Mouse (Mus musculus): Measurements from ENCODE around the gene Asap2. TPM values are rescaled to one million over a fixed set of nuclear protein-coding genes. Genes with fewer than 3 reads are reported as not detected.

Asap2 gene
- total RNA-seq, 2 experiments from 2014 or later, result 35.4 to 43.7 TPM

- DNase-seq (ENCODE audit: low spot score in 2 of 2), result peak; percentile 30 to 67
- intact Hi-C loops (cut with DNase I), result no loop called here
These were observed 239.0 kb downstream of the Asap2 start for GRCm38 (mm10) chr12:21229076-21229918.

- DNase-seq (ENCODE audit: low spot score in 2 of 2), result no peak
- intact Hi-C loops (cut with DNase I), result no loop called here
These were observed 243.5 kb downstream of the Asap2 start for GRCm38 (mm10) chr12:21233727-21234126.

- DNase-seq (ENCODE audit: low spot score in 2 of 2), result no peak
- intact Hi-C loops (cut with DNase I), result no loop called here
These were observed 244.3 kb downstream of the Asap2 start for GRCm38 (mm10) chr12:21234560-21234959.

GRCm38 (mm10) chr12:21241965-21242364 lies 251.7 kb downstream of the Asap2 start:
- DNase-seq (ENCODE audit: low spot score in 2 of 2), result no peak
- intact Hi-C loops (cut with DNase I), result no loop called here

- intact Hi-C loops (cut with DNase I), result no loop called here
- no peak for DNase-seq (ENCODE audit: low spot score in 2 of 2)
These were observed 254.2 kb downstream of the Asap2 start for GRCm38 (mm10) chr12:21244375-21244960.

GRCm38 (mm10) chr12:21247711-21248392 lies 257.6 kb downstream of the Asap2 start:
- DNase-seq (ENCODE audit: low spot score in 2 of 2), result no peak
- intact Hi-C loops (cut with DNase I), result no loop called here

- peak; percentile 26 to 33 for DNase-seq (ENCODE audit: low spot score in 2 of 2)
- intact Hi-C loops (cut with DNase I), result loop anchor here (5.0 kb wide), 1 partner anchor 333 kb away; no protein-coding TSS in a partner anchor
These were observed 270.4 kb downstream of the Asap2 start for GRCm38 (mm10) chr12:21260494-21261256.

GRCm38 (mm10) chr12:21261521-21261920 lies 271.3 kb downstream of the Asap2 start:
- no peak for DNase-seq (ENCODE audit: low spot score in 2 of 2)
- intact Hi-C loops (cut with DNase I), result loop anchor here (5.0 kb wide), 1 partner anchor 334 kb away; no protein-coding TSS in a partner anchor

- peak in 1 of 2 experiments; percentile 75 for DNase-seq (ENCODE audit: low spot score in 2 of 2)
- intact Hi-C loops (cut with DNase I), result loop anchor here (5.0 kb wide), 1 partner anchor 336 kb away; no protein-coding TSS in a partner anchor
These were observed 273.0 kb downstream of the Asap2 start for GRCm38 (mm10) chr12:21263256-21263655.

- intact Hi-C loops (cut with DNase I), result loop anchor here (5.0 kb wide), 1 partner anchor 337 kb away; no protein-coding TSS in a partner anchor
- no peak for DNase-seq (ENCODE audit: low spot score in 2 of 2)
These were observed 274.0 kb downstream of the Asap2 start for GRCm38 (mm10) chr12:21264241-21264640.

- intact Hi-C loops (cut with DNase I), result loop anchor here (5.0 kb wide), 2 partner anchors 188 to 338 kb away; no protein-coding TSS in a partner anchor
- DNase-seq (ENCODE audit: low spot score in 2 of 2), result no peak
These were observed 274.7 kb downstream of the Asap2 start for GRCm38 (mm10) chr12:21264970-21265369.

GRCm38 (mm10) chr12:21265501-21265900 lies 275.2 kb downstream of the Asap2 start:
- intact Hi-C loops (cut with DNase I), result loop anchor here (5.0 kb wide), 1 partner anchor 188 kb away; no protein-coding TSS in a partner anchor
- no peak for DNase-seq (ENCODE audit: low spot score in 2 of 2)

GRCm38 (mm10) chr12:21265946-21266783 lies 275.9 kb downstream of the Asap2 start:
- DNase-seq (ENCODE audit: low spot score in 2 of 2), result peak; percentile 73 to 77
- intact Hi-C loops (cut with DNase I), result loop anchor here (1.0 to 5.0 kb wide), 2 partner anchors 155 to 189 kb away; no protein-coding TSS in a partner anchor

- intact Hi-C loops (cut with DNase I), result loop anchor here (1.0 to 5.0 kb wide), 2 partner anchors 155 to 189 kb away; no protein-coding TSS in a partner anchor
- DNase-seq (ENCODE audit: low spot score in 2 of 2), result no peak
These were observed 276.5 kb downstream of the Asap2 start for GRCm38 (mm10) chr12:21266784-21267098.

GRCm38 (mm10) chr12:21268083-21268616 lies 277.9 kb downstream of the Asap2 start:
- intact Hi-C loops (cut with DNase I), result loop anchor here (5.0 kb wide), 1 partner anchor 191 kb away; no protein-coding TSS in a partner anchor
- DNase-seq (ENCODE audit: low spot score in 2 of 2), result no peak

- intact Hi-C loops (cut with DNase I), result no loop called here
- no peak for DNase-seq (ENCODE audit: low spot score in 2 of 2)
These were observed 284.2 kb downstream of the Asap2 start for GRCm38 (mm10) chr12:21274446-21274845.

GRCm38 (mm10) chr12:21277352-21277864 lies 287.1 kb downstream of the Asap2 start:
- intact Hi-C loops (cut with DNase I), result no loop called here
- DNase-seq (ENCODE audit: low spot score in 2 of 2), result no peak
